Mouse (Mus musculus) embryonic facial prominence, embryonic 13.5 days (tissue): Measurements from ENCODE around the gene Adam15. TPM values are rescaled to one million over a fixed set of nuclear protein-coding genes. Genes with fewer than 3 reads are reported as not detected.

Experiments
- ATAC-seq: fragments of 200-750 bp; cut with Nextera tagmentation; 2 replicates; pipeline ENCODE4 v1.8.0; 2017; ENCODE audit warnings: low read depth; ENCODE audit not compliant: insufficient number of reproducible peaks, insufficient read depth, low FRiP score, low TSS enrichment
- H3K27ac ChIP-seq: fragments of 300-500 bp; sonication (generic); 2 replicates; pipeline ENCODE4 v1.5.1; 2015; ENCODE audit warnings: moderate library complexity, mild to moderate bottlenecking, inconsistent platforms
- H3K27me3 ChIP-seq: fragments of 300-500 bp; sonication (generic); 2 replicates; pipeline ENCODE4 v1.6.1; 2015; ENCODE audit warnings: mild to moderate bottlenecking, inconsistent platforms
- H3K36me3 ChIP-seq: fragments of 300-500 bp; sonication (generic); 2 replicates; pipeline ENCODE4 v1.6.1; 2015; ENCODE audit warnings: mild to moderate bottlenecking, inconsistent platforms
- H3K4me1 ChIP-seq: fragments of 300-500 bp; sonication (generic); 2 replicates; pipeline ENCODE4 v1.6.1; 2015; ENCODE audit warnings: inconsistent platforms
- H3K4me2 ChIP-seq: fragments of 300-500 bp; sonication (generic); 2 replicates; pipeline ENCODE4 v1.6.1; 2015; ENCODE audit warnings: moderate library complexity, mild to moderate bottlenecking, inconsistent platforms
- H3K4me3 ChIP-seq: fragments of 300-500 bp; sonication (generic); 2 replicates; pipeline ENCODE4 v1.5.1; 2015; ENCODE audit warnings: mild to moderate bottlenecking, inconsistent platforms
- H3K9ac ChIP-seq: fragments of 300-500 bp; sonication (generic); 2 replicates; pipeline ENCODE4 v1.6.1; 2015; ENCODE audit warnings: mild to moderate bottlenecking, inconsistent platforms
- H3K9me3 ChIP-seq: fragments of 300-500 bp; sonication (generic); 2 replicates; pipeline ENCODE4 v1.6.1; 2016; ENCODE audit warnings: inconsistent platforms
- WGBS: fragments of 180-500 bp; shearing (Covaris S2); methylation state at CpG from one replicate; pipeline ENCODE4 v1.1.7; 2015; ENCODE audit warnings: mixed read lengths; 5-methylcytosine and 5-hydroxymethylcytosine counted together
- polyA plus RNA-seq: library from polyadenylated mRNA; unstranded; fragments of >200 nt; fragmentation: Nextera tagmentation; extraction: Ambion mirVana; gene quantifications from 2 replicates; pipeline ENCODE4 v1.2.1, GENCODE M21; 2015

Adam15 gene
- polyA plus RNA-seq, 1 experiment from 2014 or later = 52.6 TPM

DNA sequence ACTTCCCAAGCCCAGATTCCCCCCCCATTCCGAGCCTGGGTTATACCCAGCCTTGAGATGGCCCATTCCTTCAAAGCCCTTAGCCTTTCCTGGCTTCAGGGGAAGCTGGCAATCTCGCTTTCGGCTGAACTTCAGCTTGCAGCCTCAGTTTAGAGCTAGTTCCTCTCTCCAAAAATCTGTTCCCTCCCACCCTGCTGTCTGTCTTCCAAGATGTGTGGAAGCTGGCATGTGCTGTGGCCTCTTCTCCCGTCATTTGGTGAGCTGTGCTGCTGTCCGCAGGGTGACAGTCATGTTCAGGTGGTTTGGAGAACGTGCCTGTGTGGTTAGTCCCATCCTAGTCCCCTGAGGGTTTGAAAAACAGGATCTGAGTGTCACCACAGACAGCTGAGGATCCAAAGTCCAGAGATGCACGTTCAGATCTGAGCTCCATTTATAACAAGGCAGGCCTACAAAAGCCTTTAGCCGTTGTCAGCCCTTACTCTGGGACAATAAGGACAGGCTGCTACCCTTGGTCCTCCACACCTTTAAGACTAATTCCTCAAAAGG lies 54.0 kb downstream of the Adam15 start:
- Histone ChIP-seq H3K36me3 (no peaks in the 10 kb centered on the region), H3K27ac (no peak overlapping the region), H3K9ac (no peak overlapping the region), H3K9me3 (no peaks in the 10 kb centered on the region), H3K4me2 (no peak overlapping the region), H3K4me1 (peaks cover 18% of the 10 kb centered on the region), H3K27me3 (peaks cover 4% of the 10 kb centered on the region; the same call in 1 of the 2 replicates), H3K4me3 (no peak overlapping the region)
- ATAC-seq = no peak
- WGBS = 70% methylated on average over 8 of the region's 8 CpGs

DNA sequence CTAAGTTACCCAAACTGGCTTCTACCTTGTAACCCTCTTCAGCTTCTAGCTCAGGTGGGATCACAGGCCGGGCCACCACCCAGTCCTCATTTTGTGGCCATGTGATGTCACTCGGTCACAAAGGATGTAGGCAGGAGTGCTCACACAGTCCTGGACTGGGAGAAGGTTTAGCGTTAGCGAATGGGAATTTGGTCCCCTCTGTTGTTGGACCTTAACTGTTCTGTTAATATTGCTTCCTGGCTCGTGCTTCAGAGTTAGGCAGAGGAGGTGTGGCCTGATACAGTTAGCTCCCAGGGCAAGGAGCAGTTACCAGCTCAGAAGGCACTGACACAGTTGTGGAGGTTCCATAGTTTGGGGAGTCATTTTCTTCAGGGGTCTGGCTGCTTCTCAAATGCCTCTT lies 55.6 kb downstream of the Adam15 start:
- ATAC-seq = no peak
- H3K27me3 ChIP-seq = no peaks in the 10 kb centered on the region
- no peaks in the 10 kb centered on the region for H3K36me3 ChIP-seq
- no peak overlapping the region for H3K27ac ChIP-seq
- no peak overlapping the region for H3K4me2 ChIP-seq
- no peak overlapping the region for H3K9ac ChIP-seq
- H3K4me3 ChIP-seq = no peak overlapping the region
- 76% methylated on average over 5 of the region's 5 CpGs for WGBS
- H3K9me3 ChIP-seq = no peaks in the 10 kb centered on the region
- peaks cover 12% of the 10 kb centered on the region; the same call in 1 of the 2 replicates for H3K4me1 ChIP-seq

- H3K36me3 ChIP-seq = no peaks in the 10 kb centered on the region
- peaks cover 13% of the 10 kb centered on the region; the same call in 1 of the 2 replicates for H3K4me1 ChIP-seq
- H3K4me2 ChIP-seq = no peak overlapping the region
- no peak overlapping the region for H3K4me3 ChIP-seq
- no peak for ATAC-seq
- WGBS = 88% methylated on average over 11 of the region's 11 CpGs
- H3K9me3 ChIP-seq = no peaks in the 10 kb centered on the region
- H3K9ac ChIP-seq = no peak overlapping the region
- H3K27ac ChIP-seq = no peak overlapping the region
- H3K27me3 ChIP-seq = no peaks in the 10 kb centered on the region
Measured at GRCm38 (mm10) chr3:89293247-89293918, 56.4 kb downstream of the Adam15 start.

DNA sequence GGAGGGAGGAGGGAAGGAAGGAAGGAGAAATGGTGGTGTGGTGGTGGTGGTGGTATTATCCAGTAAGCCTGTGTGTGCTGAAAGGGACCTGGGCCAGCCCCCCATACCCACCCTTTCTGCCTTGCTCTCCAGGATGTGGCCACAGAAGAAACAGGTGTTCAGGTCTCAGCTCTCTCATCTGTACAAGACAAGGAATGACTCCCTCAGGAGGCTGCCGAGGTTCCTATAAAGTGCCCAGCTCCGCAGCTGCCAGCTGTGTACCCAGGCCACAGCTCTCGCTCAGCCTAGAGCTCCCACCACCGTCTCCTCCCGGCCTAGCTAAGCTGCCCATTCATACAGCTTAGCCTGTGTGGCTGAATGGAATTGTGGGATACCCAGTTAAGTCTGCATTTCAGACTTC lies 57.5 kb downstream of the Adam15 start:
- Histone ChIP-seq H3K4me3 (no peak overlapping the region), H3K27me3 (no peaks in the 10 kb centered on the region), H3K4me2 (no peak overlapping the region), H3K9me3 (no peaks in the 10 kb centered on the region), H3K4me1 (peaks cover 21% of the 10 kb centered on the region; the same call in 1 of the 2 replicates), H3K9ac (no peak overlapping the region), H3K27ac (no peak overlapping the region), H3K36me3 (no peaks in the 10 kb centered on the region)
- no peak for ATAC-seq
- 74% methylated on average over 5 of the region's 5 CpGs for WGBS

DNA sequence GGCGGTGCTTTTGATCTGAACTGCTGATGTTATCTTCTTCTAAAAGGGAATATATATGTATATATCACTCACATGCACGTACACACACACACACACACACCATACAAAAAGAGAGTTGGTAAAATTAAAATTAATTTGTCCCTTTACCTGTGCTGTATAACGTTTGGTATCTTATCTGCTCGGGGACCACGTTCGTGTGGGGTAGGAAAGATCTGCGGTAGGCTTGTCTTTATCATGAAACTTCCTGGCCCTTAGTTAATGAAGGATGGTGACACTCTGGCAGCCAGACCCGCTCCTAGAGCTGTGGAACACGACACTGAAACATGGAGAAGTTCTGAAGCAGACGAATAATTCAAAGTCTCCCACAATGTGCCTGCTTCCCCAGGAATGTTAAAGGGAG lies 57.9 kb downstream of the Adam15 start:
- WGBS = 64% methylated on average over 10 of the region's 10 CpGs

More for the DNA sequence above, 57.9 kb downstream of the Adam15 start:
- peaks cover 23% of the 10 kb centered on the region; the same call in 1 of the 2 replicates for H3K4me1 ChIP-seq
- H3K27ac ChIP-seq = no peak overlapping the region
- no peak overlapping the region for H3K4me3 ChIP-seq
- no peak overlapping the region for H3K9ac ChIP-seq
- no peaks in the 10 kb centered on the region for H3K9me3 ChIP-seq
- no peak overlapping the region for H3K4me2 ChIP-seq
- H3K36me3 ChIP-seq = no peaks in the 10 kb centered on the region
- no peak for ATAC-seq
- H3K27me3 ChIP-seq = no peaks in the 10 kb centered on the region

Other genes starting within 250 kb of the Adam15 start
- not detected in 2 replicates for gene Gm43738, start 248.9 kb downstream of the Adam15 start, polyA plus RNA-seq
- gene Fdps, start 248.0 kb downstream of the Adam15 start, polyA plus RNA-seq = 193 and 231 TPM in 2 replicates
- gene Pklr, start 213.9 kb downstream of the Adam15 start, polyA plus RNA-seq = 2.0 TPM in 1 of 2 replicates, not detected in the other
- 3.6 and 4.3 TPM in 2 replicates for gene Hcn3, start 189.8 kb downstream of the Adam15 start, polyA plus RNA-seq
- 39.9 and 41.8 TPM in 2 replicates for gene Clk2, start 185.2 kb downstream of the Adam15 start, polyA plus RNA-seq
- gene Scamp3, start 172.5 kb downstream of the Adam15 start, polyA plus RNA-seq = 115 and 125 TPM in 2 replicates
- gene Fam189b, start 166.9 kb downstream of the Adam15 start, polyA plus RNA-seq = 31.5 and 32.6 TPM in 2 replicates
- gene Gba, start 147.1 kb downstream of the Adam15 start, polyA plus RNA-seq = 34.7 TPM in 2 replicates
- 42.0 and 48.1 TPM in 2 replicates for gene Thbs3, start 134.8 kb downstream of the Adam15 start, polyA plus RNA-seq
- gene Mtx1, start 122.9 kb downstream of the Adam15 start, polyA plus RNA-seq = 182 and 212 TPM in 2 replicates
- 1.5 and 1.6 TPM in 2 replicates for gene Muc1, start 120.9 kb downstream of the Adam15 start, polyA plus RNA-seq
- gene Krtcap2, start 104.0 kb downstream of the Adam15 start, polyA plus RNA-seq = 300 and 361 TPM in 2 replicates
- gene Trim46, start 103.7 kb downstream of the Adam15 start, polyA plus RNA-seq = 7.0 and 9.7 TPM in 2 replicates
- 120 and 147 TPM in 2 replicates for gene Dpm3, start 90.6 kb downstream of the Adam15 start, polyA plus RNA-seq
- gene Slc50a1, start 79.4 kb downstream of the Adam15 start, polyA plus RNA-seq = 67.4 and 68.6 TPM in 2 replicates
- 40.7 and 43.1 TPM in 2 replicates for gene Efna1, start 68.9 kb downstream of the Adam15 start, polyA plus RNA-seq
- 22.6 and 26.6 TPM in 2 replicates for gene Efna3, start 27.0 kb downstream of the Adam15 start, polyA plus RNA-seq
- gene Efna4, start 12.0 kb downstream of the Adam15 start, polyA plus RNA-seq = 46.5 and 50.1 TPM in 2 replicates
- 0.18 and 0.38 TPM in 2 replicates for gene Dcst2, start 12.0 kb upstream of the Adam15 start, polyA plus RNA-seq
- 0.44 and 0.85 TPM in 2 replicates for gene Dcst1, start 15.3 kb upstream of the Adam15 start, polyA plus RNA-seq
- gene Zbtb7b, start 44.8 kb upstream of the Adam15 start, polyA plus RNA-seq = 1.7 and 2.1 TPM in 2 replicates
- not detected in 2 replicates for gene Lenep, start 52.8 kb upstream of the Adam15 start, polyA plus RNA-seq
- gene Flad1, start 61.9 kb upstream of the Adam15 start, polyA plus RNA-seq = 29.4 and 29.5 TPM in 2 replicates
- gene Cks1b, start 68.4 kb upstream of the Adam15 start, polyA plus RNA-seq = 513 and 525 TPM in 2 replicates
- gene Shc1, start 68.4 kb upstream of the Adam15 start, polyA plus RNA-seq = 91.4 and 93.3 TPM in 2 replicates
- 47.8 and 50.5 TPM in 2 replicates for gene Pygo2, start 80.2 kb upstream of the Adam15 start, polyA plus RNA-seq
- 25.2 and 27.7 TPM in 2 replicates for gene Pbxip1, start 86.7 kb upstream of the Adam15 start, polyA plus RNA-seq
- 49.3 and 57.5 TPM in 2 replicates for gene Pmvk, start 104.5 kb upstream of the Adam15 start, polyA plus RNA-seq
- gene Kcnn3, start 170.2 kb upstream of the Adam15 start, polyA plus RNA-seq = 1.5 and 1.7 TPM in 2 replicates